Mouse (Mus musculus) midbrain, embryonic 14.5 days (tissue): ENCODE data around the gene Fam53a. TPM values are rescaled to one million over a fixed set of nuclear protein-coding genes. Genes with fewer than 3 reads are reported as not detected.

Source experiments
- ATAC-seq: fragments of 200-750 bp; cut with Nextera tagmentation; 2 replicates; pipeline ENCODE4 v1.8.0; 2017; ENCODE audit warnings: moderate number of reproducible peaks, moderate library complexity; ENCODE audit not compliant: low FRiP score, low TSS enrichment
- DNase-seq: peaks from one replicate; pipeline ENCODE4 v3.0.0-alpha.2; 2015
- H3K27ac ChIP-seq: fragments of 300-500 bp; sonication (generic); replicated peaks from 2 replicates; pipeline ENCODE4 v1.5.1; 2014; ENCODE audit warnings: mild to moderate bottlenecking, low read depth, low read length, moderate library complexity
- H3K27me3 ChIP-seq: fragments of 300-500 bp; sonication (generic); 2 replicates; pipeline ENCODE4 v1.6.1; 2014; ENCODE audit warnings: low read length, control low read depth, mixed read lengths; ENCODE audit not compliant: control insufficient read depth, insufficient read depth
- H3K36me3 ChIP-seq: fragments of 300-500 bp; sonication (generic); 2 replicates; pipeline ENCODE4 v1.6.1; 2014; ENCODE audit warnings: low read length, control low read depth; ENCODE audit not compliant: control insufficient read depth, insufficient read depth
- H3K4me1 ChIP-seq: fragments of 300-500 bp; sonication (generic); 2 replicates; pipeline ENCODE4 v1.6.1; 2014; ENCODE audit warnings: mild to moderate bottlenecking, antibody characterized with exemption, low read length, control low read depth; ENCODE audit not compliant: control insufficient read depth, insufficient read depth
- H3K4me2 ChIP-seq: fragments of 300-500 bp; sonication (generic); 2 replicates; pipeline ENCODE4 v1.6.1; 2014; ENCODE audit warnings: mild to moderate bottlenecking, low read length, moderate library complexity
- H3K4me3 ChIP-seq: fragments of 300-500 bp; sonication (generic); replicated peaks from 2 replicates; pipeline ENCODE4 v1.5.1; 2014; ENCODE audit warnings: low read depth, low read length
- H3K9ac ChIP-seq: fragments of 300-500 bp; sonication (generic); replicated peaks from 2 replicates; pipeline ENCODE4 v1.6.1; 2014; ENCODE audit warnings: mild to moderate bottlenecking, low read length, moderate library complexity
- H3K9me3 ChIP-seq: fragments of 300-500 bp; sonication (generic); 2 replicates; pipeline ENCODE4 v1.6.1; 2016; ENCODE audit warnings: low read length, control low read depth, mixed read lengths; ENCODE audit not compliant: control insufficient read depth
- WGBS: fragments of 180-500 bp; shearing (Covaris S2); extraction: QIAGEN DNeasy Blood & Tissue Kit; methylation state at CpG from one replicate; pipeline ENCODE4 v1.1.7; 2014; 5-methylcytosine and 5-hydroxymethylcytosine counted together
- polyA plus RNA-seq: library from polyadenylated mRNA; unstranded; fragments of >200 nt; fragmentation: Nextera tagmentation; extraction: Ambion mirVana; gene quantifications from 2 replicates; pipeline ENCODE4 v1.2.1, GENCODE M21; 2014

The Fam53a gene
- polyA plus RNA-seq, 1 experiment from 2014 or later: 35.4 TPM

DNA sequence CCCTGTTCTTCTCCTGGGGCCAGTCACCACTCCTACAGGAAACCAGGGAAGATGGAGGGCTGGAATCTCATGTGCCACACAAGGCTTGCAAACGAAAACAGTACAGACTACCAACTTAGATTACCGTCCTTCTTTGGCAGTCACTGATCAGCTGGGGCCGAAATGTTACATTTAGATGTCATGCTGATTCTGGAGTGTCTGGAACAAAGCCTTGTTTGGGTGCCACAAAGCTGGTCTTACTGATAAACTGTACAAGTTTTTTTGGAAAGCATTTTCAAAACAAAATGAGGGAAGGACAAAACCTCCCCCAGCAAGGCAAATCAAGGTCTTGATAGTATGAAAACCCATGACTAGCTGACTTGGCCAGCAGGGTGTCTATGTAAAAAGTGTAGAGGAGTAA, 5.7 kb downstream of the Fam53a start:
- no peak overlapping the region for H3K4me2 ChIP-seq
- H3K9me3 ChIP-seq: no peaks in the 10 kb centered on the region
- WGBS: 76% methylated on average over 3 of the region's 3 CpGs

GRCm38 (mm10) chr5:33622671-33623070, 6.8 kb downstream of the Fam53a start:
- H3K4me1 ChIP-seq: no peaks in the 10 kb centered on the region
- no peak overlapping the region for H3K27ac ChIP-seq
- ATAC-seq (no peak), DNase-seq (no peak)
- WGBS: 95% methylated on average over 2 of the region's 2 CpGs
- no peak overlapping the region for H3K4me3 ChIP-seq
- no peaks in the 10 kb centered on the region for H3K36me3 ChIP-seq
- H3K9ac ChIP-seq: no peak overlapping the region
- H3K27me3 ChIP-seq: no peaks in the 10 kb centered on the region
- no peaks in the 10 kb centered on the region for H3K9me3 ChIP-seq
- no peak overlapping the region for H3K4me2 ChIP-seq

More for the DNA sequence above, 5.7 kb downstream of the Fam53a start:
- H3K9ac ChIP-seq: no peak overlapping the region
- no peaks in the 10 kb centered on the region for H3K27me3 ChIP-seq
- peaks cover 3% of the 10 kb centered on the region; the same call in 1 of the 2 replicates for H3K4me1 ChIP-seq
- DNase-seq (no peak), ATAC-seq (no peak)
- no peaks in the 10 kb centered on the region for H3K36me3 ChIP-seq
- 0 out of 2 replicates have a peak overlapping the region, but pooled peaks have one; percentile 26 for H3K27ac ChIP-seq
- no peak overlapping the region for H3K4me3 ChIP-seq

DNA sequence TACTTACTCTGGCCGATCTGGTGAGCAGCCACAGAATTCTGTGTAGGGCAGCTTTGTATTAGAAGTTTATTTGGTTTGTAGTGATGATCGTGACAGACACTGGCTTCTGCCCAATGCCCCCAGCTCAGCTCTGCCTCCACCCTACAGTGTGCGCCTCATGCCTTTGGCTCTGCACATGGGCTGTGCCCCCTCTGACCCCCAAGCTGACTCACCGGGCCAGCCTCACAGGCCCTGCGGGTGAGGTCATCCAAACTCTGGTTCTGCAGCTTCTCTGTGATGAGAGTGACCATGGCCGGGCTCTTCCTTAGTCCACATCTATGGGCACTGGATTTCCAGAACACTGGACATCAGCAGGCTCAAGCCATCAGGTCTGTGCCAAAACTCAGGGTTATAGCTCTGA, 15.0 kb downstream of the Fam53a start:
- no peak for ATAC-seq
- peaks cover 22% of the 10 kb centered on the region for H3K36me3 ChIP-seq
- 94% methylated on average over 6 of the region's 6 CpGs for WGBS

DNA sequence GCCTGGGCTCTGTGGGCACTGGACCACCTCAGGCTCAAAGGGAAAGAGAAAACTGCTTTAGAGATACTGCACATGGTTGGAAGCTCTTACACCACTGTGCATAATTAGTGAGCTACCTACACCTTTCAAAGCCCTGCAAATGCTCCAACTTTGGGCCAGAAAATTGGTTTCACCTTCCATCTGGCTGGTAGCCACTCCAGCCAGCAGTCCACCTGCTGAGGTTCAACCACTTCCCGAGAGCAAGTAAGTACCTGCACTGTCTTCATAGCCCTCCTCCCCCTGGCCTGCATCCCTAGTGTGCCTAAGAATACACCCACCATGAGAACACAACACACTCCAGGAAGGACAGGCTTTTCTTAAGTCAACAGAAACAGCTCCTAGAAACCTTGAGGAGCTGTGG, 17.6 kb downstream of the Fam53a start:
- H3K9me3 ChIP-seq: no peaks in the 10 kb centered on the region
- H3K9ac ChIP-seq: no peak overlapping the region
- no peaks in the 10 kb centered on the region for H3K4me1 ChIP-seq
- H3K27ac ChIP-seq: no peak overlapping the region
- no peaks in the 10 kb centered on the region for H3K27me3 ChIP-seq
- no peak for DNase-seq
- no peak for ATAC-seq
- H3K4me2 ChIP-seq: no peak overlapping the region
- H3K4me3 ChIP-seq: no peak overlapping the region
- H3K36me3 ChIP-seq: peaks cover 48% of the 10 kb centered on the region
- 90% methylated on average over 1 of the region's 1 CpGs for WGBS

More for the DNA sequence above, 15.0 kb downstream of the Fam53a start:
- no peak for DNase-seq
- no peak overlapping the region for H3K9ac ChIP-seq
- H3K4me3 ChIP-seq: no peak overlapping the region
- H3K27ac ChIP-seq: no peak overlapping the region
- no peaks in the 10 kb centered on the region for H3K9me3 ChIP-seq
- H3K4me2 ChIP-seq: no peak overlapping the region
- no peaks in the 10 kb centered on the region for H3K4me1 ChIP-seq
- H3K27me3 ChIP-seq: no peaks in the 10 kb centered on the region

- no peak for ATAC-seq
- no peak for DNase-seq
- no peak overlapping the region for H3K4me2 ChIP-seq
- no peaks in the 10 kb centered on the region for H3K9me3 ChIP-seq
- no peak overlapping the region for H3K27ac ChIP-seq
- no peak overlapping the region for H3K9ac ChIP-seq
- 91% methylated on average over 1 of the region's 1 CpGs for WGBS
- H3K4me3 ChIP-seq: no peak overlapping the region
- H3K27me3 ChIP-seq: no peaks in the 10 kb centered on the region
- H3K36me3 ChIP-seq: peaks cover 53% of the 10 kb centered on the region
- H3K4me1 ChIP-seq: no peaks in the 10 kb centered on the region
Observed at GRCm38 (mm10) chr5:33609226-33609625, 20.2 kb downstream of the Fam53a start.

GRCm38 (mm10) chr5:33607434-33607833, 22.0 kb downstream of the Fam53a start:
- H3K27me3 ChIP-seq: no peaks in the 10 kb centered on the region
- DNase-seq: no peak
- no peak overlapping the region for H3K27ac ChIP-seq
- WGBS: 97% methylated on average over 15 of the region's 15 CpGs
- no peaks in the 10 kb centered on the region for H3K9me3 ChIP-seq
- H3K4me1 ChIP-seq: no peaks in the 10 kb centered on the region
- no peak overlapping the region for H3K4me2 ChIP-seq
- ATAC-seq: no peak
- no peak overlapping the region for H3K9ac ChIP-seq
- peaks cover 43% of the 10 kb centered on the region for H3K36me3 ChIP-seq
- H3K4me3 ChIP-seq: no peak overlapping the region

- ATAC-seq (no peak), DNase-seq (no peak)
- H3K4me3 ChIP-seq: no peak overlapping the region
- whole genome bisulfite sequencing: 78% methylated on average over 7 of the region's 7 CpGs
- no peak overlapping the region for H3K9ac ChIP-seq
- no peaks in the 10 kb centered on the region for H3K4me1 ChIP-seq
- no peaks in the 10 kb centered on the region for H3K9me3 ChIP-seq
- H3K27ac ChIP-seq: no peak overlapping the region
- H3K27me3 ChIP-seq: no peaks in the 10 kb centered on the region
- no peak overlapping the region for H3K4me2 ChIP-seq
- H3K36me3 ChIP-seq: peaks cover 39% of the 10 kb centered on the region
Observed at GRCm38 (mm10) chr5:33606631-33607030, 22.8 kb downstream of the Fam53a start.

GRCm38 (mm10) chr5:33605314-33605713, 24.1 kb downstream of the Fam53a start:
- Histone ChIP-seq H3K27me3 (no peaks in the 10 kb centered on the region), H3K27ac (no peak overlapping the region), H3K36me3 (peaks cover 43% of the 10 kb centered on the region), H3K4me3 (no peak overlapping the region), H3K4me2 (no peak overlapping the region), H3K4me1 (no peaks in the 10 kb centered on the region), H3K9me3 (no peaks in the 10 kb centered on the region), H3K9ac (no peak overlapping the region)
- ATAC-seq: no peak
- DNase-seq: no peak
- 94% methylated on average over 5 of the region's 5 CpGs for WGBS

GRCm38 (mm10) chr5:33593620-33594019, 35.8 kb downstream of the Fam53a start:
- WGBS: 27% methylated on average over 2 of the region's 2 CpGs
- Histone ChIP-seq H3K9ac (no peak overlapping the region), H3K4me3 (no peak overlapping the region), H3K27ac (no peak overlapping the region), H3K9me3 (no peaks in the 10 kb centered on the region), H3K4me2 (no peak overlapping the region), H3K27me3 (no peaks in the 10 kb centered on the region), H3K36me3 (0 out of 2 replicates have a peak, but pooled peaks cover 4% of the 10 kb centered on the region), H3K4me1 (no peaks in the 10 kb centered on the region)
- DNase-seq (peak; percentile 19), ATAC-seq (no peak)
